Mouse (Mus musculus) cortical plate, adult 2 months (tissue): ENCODE measurements around the gene Pcbp4.

Experiments used
- CTCF ChIP-seq: fragments of 200-500 bp; IDR thresholded peaks from 2 replicates; pipeline ENCODE4 v1.5.1; 2011; ENCODE audit warnings: mild to moderate bottlenecking, control low read depth, low read length; ENCODE audit not compliant: insufficient read depth; ENCODE audit errors: extremely low read depth
- POLR2A ChIP-seq: fragments of 200-500 bp; IDR thresholded peaks from 2 replicates; pipeline ENCODE4 v1.6.1; 2011; ENCODE audit warnings: mild to moderate bottlenecking, low read length, control low read depth; ENCODE audit not compliant: insufficient read depth; ENCODE audit errors: extremely low read depth

DNA sequence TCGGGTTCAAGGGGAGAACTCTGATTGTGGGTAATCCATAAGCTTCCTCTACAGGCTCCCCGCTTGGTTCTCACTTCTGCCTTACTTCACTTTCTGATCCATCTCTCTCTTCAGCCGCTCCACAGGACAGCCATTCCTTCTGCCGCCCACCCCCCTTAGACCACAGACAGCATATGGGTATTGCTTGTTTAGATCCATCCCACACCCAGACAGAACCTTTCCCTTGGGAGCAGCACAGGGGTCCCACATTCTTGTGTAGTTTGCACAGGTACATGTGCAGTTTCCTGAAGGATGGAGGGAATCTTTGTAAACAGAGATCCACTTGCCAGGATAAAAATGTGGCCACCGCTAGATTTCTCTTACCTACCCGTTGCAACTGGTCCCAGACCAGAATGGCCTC, 740 bp upstream of the Pcbp4 start:
- no peak for TF ChIP-seq POLR2A
- TF ChIP-seq CTCF, result no peak
